Mouse (Mus musculus) thymus, adult 18-20 months (tissue): ENCODE data around the gene Insl6.

ENCODE experiments used
- DNase-seq, 2 experiments: peaks; one replicate each; pipeline ENCODE4 v3.0.0; 2022; ENCODE audit warnings: mixed read lengths in 2 of 2

Gene Insl6

DNA sequence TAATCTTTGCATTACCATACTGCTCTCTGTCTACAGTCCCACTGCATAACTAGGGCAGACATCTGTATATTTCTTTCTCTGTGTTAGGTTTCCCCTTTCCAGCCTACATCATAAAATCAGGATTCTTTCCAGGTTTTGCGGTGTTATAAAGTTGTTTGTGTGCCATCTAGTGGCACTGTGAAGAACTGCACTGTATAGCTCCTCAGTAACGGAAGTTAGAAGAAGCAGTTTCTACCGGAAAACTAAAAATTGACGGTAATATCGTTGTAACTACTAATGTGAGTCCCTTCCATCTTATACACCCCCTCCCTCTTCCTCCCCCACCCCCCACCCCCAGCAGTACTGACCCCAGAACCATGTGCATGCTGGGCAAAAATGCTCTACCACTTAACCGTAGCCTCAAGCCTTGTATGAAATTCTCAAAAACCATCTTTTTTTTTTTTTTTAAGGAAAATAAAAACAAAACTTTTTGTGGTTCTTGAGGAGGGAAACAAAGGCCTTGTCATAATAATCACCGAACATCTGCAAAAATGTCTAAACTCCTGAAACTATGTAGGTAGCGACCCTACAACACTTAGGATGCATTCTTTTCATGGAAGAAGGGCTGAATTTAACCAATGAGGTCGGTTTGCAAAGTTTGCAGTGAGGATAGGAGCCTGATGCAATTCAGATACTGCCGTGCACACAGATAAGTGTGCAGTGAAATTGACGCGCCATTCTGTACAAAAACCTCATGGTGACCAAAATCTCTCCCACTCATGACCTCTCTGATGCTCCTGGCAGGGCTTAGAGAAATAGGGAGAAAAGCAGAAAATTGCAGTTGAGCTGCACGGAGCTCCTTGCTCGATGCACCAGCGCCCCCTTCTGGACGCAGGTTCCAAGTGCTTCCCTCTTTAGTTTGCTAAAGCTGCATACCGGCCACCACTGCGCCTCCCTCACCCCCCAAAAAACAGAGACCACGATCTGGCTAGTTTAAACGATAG lies 30.0 kb upstream of the Insl6 start:
- peak; percentile 71 to 73 for DNase-seq

DNA sequence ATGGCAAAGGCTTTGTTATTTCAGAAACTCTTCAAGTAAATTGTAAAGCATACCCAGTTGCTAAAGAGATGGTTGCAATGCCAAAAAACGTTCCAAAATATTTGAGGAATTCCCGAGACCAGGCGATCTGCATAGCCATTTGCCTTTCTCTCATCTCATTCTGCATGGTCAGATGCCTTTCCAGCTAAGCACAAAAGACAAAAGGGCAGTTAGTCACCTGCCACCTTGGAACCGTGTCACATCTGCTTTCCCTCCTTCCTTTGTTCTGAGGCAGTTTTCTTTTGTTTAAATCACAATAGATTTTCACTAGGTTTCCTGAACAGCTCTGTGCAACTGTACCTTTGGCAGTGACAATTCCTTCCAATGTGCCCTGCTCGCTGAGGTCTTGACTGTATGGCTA lies 25.8 kb upstream of the Insl6 start:
- no peak for DNase-seq

DNA sequence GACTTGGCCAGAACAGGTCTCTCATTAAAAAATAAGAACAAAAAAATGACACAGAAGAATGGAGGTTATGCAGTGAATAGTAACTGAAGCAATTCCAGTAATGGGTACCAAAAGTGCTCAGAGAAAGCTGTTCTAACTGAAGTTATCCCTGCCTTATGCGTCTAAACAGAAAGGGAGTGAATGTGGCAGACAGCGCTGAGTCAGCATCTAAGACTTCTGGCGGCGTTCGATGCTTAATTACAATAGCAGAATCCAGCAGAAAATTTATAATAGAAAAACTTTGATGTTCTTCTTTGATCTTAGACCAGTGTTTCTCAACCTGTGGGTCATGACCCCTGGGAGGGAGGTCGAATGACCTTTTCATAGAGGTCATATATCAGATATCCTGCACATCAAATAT lies 20.5 kb upstream of the Insl6 start:
- no peak for DNase-seq

DNA sequence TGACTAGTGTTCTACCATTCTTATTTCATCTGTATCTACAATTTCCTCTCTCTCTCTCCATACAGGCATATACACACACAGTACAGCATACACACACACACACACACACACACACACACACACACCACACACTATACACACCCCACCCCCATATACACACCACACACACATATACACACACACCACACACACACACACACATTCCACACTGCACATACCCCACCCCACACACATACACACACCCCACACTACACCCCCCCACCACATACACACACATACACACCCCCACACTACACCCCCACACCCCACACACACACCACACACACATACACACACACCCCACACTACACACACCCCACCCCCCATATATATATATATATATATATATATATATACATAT lies 19.7 kb upstream of the Insl6 start:
- DNase-seq: no peak

DNA sequence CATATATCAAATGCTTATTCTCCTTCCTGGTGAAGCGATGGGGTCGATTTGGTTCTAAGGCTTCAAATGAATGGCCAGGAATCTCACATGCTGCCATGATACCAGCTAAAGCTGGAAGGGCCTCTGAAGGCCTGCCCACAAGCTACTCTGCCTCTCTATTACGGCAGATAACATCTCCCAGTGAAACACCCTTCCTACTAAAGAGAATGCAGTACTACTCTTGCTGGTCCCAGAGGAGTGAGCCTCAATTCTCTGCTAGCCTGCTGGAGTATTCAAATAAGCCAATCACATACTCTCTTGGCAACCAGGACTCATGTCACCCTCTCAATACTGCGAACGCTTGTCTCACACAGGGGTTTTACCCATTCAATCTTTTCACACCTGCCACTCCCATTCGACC lies 17.1 kb upstream of the Insl6 start:
- no peak for DNase-seq

DNA sequence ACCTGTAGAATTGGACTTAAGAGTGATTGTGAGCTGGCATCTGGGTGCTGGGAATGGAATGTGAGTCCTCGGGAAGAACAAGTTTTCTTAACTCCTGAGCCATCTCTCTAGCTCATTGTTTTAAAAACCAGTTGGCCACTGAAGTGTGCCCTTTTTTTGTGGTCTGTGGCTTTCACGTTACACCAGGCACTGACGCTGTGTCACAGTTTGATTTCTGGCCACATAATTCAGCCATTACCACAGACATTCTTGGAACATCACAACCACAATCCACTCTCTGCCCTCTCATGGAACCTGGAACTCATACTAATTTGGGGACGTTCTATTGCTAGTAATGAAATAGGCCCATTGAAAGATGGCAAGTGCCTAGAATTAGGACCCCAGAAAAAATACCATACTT lies 15.9 kb upstream of the Insl6 start:
- DNase-seq: no peak

DNA sequence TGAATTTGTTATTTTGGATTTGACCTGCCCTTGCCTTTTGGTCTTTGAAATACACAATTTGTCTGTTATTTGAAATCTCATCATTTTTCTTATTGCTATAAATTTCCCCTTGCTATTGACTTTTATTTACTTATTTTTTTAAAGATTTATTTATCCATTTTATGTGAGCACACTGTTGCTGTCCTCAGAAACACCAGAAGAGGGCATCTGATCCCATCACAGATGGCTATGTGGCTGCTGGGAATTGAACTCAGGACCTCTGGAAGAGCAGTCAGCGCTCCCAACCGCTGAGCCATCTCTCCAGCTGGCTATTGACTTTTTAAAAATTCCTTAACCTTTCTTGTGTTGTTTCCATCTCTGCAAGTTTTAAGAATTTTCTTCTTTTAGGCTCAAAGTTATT lies 11.5 kb upstream of the Insl6 start:
- DNase-seq: no peak

DNA sequence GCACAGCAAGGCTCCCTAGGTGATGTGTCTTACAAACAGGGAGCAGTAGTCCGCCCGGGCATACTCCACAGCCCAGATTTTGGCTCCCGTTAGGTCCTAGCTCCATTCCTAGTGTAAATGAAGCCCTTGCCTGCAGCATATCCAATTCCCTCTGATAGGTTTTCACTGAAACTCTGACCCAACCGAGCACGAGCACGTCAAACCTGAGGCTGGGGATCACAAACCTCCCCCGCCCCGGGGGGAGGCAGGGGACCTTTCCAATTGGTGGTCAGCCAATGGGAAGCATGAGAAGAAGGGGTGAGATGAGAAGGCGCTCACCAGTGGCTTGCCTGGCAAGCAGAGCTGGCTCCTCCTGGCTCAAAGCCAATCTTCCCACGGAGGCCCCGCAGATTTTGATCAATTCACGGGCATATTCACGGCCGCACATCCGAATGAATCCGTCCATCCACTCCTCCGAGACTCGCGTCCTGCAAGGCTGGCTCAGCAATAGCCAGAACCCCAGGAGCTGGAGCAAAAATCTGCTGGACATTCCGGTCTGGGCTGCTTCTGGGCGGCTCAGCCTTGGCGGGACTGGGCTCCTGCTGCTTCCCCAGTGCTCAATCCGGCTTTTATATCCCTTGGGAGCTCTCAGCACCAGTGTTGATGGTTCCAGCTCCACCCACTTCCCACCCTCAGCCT lies 9.1 kb upstream of the Insl6 start, which contains the start of gene Rln1:
Gene Rln1 (minus strand): TSS at position 603 of the 678 bp plus-strand sequence.
- no peak for DNase-seq

DNA sequence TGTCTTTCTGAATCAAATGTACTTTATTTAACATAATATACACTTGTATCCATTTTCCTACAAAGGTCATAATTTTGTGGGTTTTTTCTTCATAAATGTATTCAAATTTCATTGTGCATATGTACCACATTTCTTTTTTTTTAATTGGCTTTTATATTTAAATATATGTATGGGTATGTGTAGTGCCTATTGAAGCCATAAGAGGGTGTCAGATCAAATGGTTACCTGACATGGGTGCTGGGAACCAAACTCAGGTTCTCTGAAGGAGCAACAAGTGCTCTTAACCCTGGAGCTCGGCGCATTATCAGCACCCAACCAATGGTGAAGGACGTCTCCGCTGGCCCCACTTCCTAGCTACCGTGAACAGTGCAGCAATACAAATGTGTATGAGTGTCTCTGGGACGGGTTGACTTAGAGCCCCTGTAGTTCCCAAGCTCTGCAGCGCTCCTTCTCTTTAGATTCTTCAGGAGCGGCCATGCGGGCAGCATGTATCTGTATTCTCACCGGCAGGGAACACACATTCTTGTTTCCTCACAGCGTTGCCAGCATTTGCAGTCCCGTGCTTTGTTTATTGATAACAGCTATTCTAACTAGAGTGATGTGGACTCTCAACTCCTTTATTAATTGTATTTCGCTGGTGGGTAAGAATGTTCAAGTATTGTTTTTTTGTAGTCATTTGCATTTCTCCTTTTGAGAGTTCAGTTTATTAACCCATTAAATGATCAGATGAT lies 1.8 kb upstream of the Insl6 start:
- no peak for DNase-seq

DNA sequence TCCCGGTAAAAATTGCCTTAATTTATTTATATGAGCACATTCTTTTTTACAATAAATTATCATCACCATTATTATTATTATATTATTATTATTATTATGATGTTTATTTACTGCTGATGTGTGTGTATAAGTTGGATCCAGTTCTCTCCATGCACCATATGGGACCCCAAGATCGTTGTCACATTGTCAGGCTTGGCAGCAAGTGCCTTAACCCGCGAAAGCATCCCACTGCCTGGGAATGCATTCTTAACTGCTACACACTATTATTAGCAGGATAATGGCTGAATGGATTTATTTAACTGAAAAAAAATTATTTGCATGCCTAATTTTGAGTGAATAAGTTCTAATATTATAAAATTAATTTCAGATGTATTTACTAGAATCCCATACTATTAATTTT lies 1.2 kb upstream of the Insl6 start:
- no peak for DNase-seq

DNA sequence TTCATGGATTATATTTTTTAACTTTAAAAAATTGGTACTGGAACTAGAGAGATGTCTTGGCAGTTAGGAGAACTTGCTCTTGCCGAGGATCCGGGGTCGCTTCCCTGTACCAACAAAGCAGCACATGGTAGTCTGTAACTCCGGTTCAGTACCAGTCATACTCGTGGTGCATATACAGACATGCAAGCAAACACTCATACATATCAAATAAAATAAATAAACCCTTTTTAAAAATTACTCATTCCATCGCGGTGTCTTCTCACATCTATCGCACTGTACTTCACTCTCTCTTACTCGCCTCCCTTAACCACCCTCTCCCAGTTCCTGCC lies 660 bp upstream of the Insl6 start:
- no peak for DNase-seq

DNA sequence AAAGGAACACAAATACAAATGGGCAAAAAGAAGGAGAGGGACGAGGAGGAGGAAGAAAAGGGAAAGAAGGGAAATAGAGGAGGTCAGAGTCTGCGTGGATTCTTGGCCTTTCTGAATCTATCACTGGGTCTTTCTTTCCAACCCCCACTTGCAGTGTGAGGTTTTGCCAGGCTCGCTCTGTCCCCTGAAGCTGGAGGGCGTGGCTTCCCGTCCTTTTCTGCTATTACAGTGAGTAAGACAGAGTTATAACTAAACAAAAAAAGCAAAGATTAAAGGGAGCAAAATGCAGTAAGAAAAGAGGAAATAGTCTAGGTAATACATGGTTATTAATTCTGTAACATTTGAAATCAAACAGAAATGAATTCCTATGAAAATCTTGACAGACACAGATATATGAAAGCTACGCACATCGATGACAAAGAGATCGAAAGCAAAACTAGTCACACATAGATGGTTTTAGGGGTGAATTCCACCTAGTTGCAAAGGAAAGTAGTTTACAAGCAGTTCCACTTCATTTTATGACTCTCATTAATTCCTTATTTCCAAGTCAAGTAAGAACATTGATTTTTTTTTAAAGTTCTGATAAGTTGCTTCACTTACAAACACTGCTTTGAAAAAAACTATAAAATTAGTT lies 1.6 kb downstream of the Insl6 start:
- DNase-seq: peak in 1 of 2 experiments; percentile 15

DNA sequence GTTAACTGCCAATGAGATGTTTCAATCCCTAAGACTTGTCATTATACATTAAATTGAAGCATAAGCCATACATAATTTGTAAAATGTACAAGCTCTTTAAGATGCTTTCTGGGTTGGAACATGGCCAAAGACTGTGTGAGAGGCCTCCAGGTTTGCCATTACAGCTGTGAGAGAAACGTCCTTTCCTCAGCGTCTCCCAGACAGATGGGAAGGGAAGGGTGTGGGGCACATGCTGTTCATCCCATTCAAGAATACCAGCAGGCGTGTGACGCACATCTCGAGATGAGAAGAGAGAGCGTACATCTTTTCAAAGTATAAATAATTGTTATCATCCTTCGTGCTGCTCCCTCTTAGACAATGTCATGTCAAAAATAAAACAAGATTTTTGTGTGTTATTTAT lies 12.5 kb downstream of the Insl6 start:
- no peak for DNase-seq

DNA sequence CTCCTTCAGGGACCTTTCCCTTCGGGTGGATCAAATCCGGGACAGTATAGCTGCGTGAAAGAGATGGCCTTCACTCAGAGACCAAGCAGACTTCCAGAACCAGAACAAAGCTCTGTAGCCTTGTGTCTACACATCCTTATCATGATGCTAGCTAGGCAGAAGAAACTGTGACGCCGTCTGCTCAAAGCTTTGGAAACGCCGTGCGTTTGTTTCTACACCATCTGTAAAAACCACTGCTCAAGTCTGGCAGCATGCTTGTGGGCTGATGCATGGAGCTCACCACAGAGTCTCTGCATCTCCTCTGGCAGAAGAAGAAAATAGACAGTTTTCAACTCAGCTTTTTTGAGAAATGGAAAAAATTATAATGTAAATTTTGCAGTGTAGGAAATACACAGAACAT lies 13.4 kb downstream of the Insl6 start:
- DNase-seq: no peak

DNA sequence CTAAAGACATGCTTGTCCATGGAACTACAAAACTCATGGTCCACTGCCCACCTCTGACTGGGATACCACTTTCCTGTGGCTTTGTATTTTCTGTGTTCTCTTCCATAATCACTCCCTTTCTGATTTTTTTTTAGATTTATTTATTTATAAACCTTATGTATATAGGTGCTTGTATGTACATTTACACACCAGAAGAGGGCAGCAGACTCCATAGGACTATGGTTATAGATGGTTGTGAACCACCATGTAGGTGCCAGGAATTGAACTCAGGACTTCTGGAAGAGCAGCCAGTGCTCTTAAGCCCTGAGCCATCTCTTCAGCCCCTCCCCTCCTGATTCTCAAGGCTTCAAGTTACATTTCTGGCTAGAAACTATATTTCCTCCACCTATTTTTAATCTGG lies 16.3 kb downstream of the Insl6 start:
- DNase-seq: no peak

DNA sequence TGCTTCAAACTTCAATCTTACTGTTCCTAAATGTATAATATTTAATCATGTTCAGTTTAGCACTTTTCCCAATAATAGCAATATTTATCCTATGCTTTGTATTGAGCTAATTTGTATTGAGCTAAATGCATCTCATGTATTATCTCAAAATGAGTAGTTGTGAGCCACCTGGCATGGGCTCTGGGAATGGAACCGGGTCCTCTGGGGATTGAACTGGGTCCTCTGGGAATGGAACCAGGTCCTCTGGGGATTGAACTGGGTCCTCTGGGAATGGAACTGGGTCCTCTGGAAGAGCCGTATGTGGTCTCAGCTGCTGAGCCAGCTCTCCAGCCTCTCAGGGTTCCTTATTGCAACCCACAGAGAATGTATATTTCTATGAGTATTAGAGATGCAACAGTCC lies 23.0 kb downstream of the Insl6 start:
- DNase-seq: no peak

DNA sequence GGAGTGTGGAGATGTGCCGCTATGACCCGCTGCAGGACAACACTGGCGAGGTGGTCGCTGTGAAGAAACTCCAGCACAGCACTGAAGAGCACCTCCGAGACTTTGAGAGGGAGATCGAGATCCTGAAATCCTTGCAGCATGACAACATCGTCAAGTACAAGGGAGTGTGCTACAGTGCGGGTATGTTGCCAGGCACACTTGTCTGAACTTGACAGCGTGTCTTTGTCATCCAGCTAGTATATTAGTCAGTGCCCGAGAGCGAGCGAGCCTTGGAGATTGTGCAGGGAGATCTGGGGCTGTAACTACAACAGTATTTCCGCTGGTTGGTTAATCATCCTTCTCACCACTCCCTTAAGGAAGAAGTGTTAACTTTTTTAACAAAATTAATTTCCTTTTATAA lies 24.2 kb downstream of the Insl6 start:
- DNase-seq: no peak

DNA sequence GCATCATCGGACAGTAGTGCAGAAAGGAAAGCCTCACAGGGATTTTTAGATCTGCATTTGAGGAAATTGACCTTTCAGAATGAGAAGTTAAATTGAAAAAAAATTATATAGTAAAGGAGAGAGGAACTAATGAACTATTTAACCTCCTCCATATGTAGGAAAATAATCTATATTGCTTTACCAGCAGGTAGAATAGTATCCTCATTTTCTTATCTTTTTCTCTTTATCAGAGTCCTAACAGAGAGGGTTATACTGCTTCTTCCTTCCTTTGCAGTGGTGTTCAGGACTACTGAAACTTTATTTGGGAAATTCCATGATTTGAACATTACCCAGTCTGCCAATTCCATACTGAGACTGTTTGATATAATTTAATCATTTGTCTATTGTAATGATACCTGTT lies 27.8 kb downstream of the Insl6 start:
- DNase-seq: no peak

DNA sequence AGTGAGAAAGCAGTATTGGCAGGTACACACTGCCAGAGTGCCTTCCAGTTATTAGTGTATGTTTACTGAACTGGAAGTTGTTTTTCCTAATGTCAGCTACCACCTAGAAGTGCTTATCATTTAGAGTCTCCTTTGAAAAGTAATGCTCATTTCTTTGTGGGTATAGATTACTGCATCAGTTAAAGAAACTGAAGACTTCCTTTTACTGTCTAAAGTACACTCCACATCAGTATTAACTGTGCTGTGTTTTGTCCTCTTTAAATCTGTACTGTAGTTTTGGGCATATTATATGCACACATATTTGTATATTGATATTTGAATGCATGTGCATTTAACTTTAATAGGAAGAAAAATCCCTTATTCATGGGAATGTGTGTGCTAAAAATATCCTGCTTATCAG lies 29.0 kb downstream of the Insl6 start:
- DNase-seq: no peak

DNA sequence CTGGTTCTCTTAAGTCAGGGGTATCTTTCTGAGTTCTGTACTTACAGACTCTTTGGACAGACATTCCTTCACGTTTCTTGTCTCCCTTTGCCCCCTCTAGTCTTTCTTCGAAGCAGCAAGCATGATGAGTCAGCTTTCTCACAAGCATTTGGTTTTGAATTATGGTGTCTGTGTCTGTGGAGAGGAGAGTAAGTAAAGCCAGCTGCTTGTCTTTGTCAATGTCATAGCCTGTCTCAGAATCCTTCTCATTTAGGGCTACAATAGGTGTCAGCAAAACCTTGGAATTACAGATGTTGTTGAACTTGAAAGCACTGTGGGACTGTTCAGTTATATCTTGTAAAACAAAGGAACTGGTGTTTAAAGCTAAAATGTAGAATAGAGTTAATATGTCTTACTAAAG lies 30.4 kb downstream of the Insl6 start:
- no peak for DNase-seq

DNA sequence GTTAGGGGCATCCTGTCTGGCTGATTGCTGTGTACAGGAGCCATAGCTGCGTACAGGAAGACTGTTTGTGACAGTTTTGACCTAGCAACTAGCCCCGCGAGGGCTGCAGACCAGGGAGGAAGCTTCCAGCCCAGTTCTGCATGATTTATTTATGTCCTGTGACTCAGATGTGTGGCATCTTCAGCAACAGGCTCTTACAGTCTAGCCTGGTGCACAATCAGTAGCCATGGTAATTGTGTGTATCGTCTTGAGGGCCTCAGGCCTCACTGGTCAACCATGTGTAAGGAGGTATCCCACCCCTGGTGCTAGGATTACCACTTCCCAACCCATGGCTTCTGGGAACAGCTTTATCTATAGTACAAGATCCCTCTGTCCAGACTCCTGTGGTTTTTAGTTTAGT lies 32.6 kb downstream of the Insl6 start:
- DNase-seq: no peak

DNA sequence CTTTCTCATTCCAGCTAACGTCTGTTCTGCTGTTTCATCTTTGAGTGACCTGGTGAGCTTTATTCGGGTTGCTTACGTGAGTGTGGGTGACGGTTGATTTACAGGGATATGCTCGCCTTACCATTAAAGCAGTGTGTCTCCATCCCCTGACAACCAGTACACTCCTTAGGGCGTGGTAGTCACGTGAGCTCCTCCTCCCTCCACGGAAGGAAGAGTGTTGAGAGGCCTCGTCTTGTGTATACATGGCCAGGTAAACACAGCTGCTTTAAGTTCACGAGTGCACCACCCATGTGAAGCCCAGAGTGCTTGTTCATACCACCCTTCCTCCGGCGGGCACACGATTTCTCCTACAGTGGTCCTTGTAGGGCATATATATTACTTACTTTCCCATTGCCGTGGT lies 33.6 kb downstream of the Insl6 start:
- no peak for DNase-seq

DNA sequence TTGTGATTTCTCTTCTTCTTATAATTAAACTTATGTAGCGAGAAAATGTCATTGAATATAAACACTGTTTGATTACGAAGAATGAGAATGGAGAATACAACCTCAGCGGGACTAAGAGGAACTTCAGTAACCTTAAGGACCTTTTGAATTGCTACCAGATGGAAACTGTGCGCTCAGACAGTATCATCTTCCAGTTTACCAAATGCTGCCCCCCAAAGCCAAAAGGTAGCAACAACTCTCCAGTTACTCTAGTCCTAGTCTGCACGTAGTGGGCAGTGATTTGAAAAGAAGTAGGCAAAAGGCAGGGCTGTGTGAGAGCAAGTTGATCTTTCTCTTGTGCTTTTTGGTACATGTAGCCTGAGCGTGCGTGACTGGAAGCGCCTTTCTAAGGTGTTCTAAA lies 37.3 kb downstream of the Insl6 start:
- DNase-seq: no peak
